Mouse (Mus musculus): ENCODE measurements around the gene Ankrd40. TPM values are rescaled to one million over a fixed set of nuclear protein-coding genes. Genes with fewer than 3 reads are reported as not detected.

The Ankrd40 gene
- polyA plus RNA-seq, 1 experiment from 2014 or later: 15.7 TPM

GRCm38 (mm10) chr11:94363690-94364089 is 35.9 kb downstream of the Ankrd40 start:
- peaks cover 39% of the 10 kb centered on the region for H3K27me3 ChIP-seq (replicated peaks)
- H3K9me3 ChIP-seq (replicated peaks): no peaks in the 10 kb centered on the region
- H3K4me1 ChIP-seq: no peaks in the 10 kb centered on the region
- H3K9ac ChIP-seq: no peak overlapping the region
- no peak overlapping the region for H3K4me3 ChIP-seq
- H3K4me2 ChIP-seq: no peak overlapping the region
- no peaks in the 10 kb centered on the region for H3K36me3 ChIP-seq
- no peak for ATAC-seq
- WGBS (ENCODE audit: insufficient replicate concordance): 59% methylated on average over 7 of the region's 7 CpGs
- H3K27ac ChIP-seq: no peak overlapping the region

- ATAC-seq: no peak
- no peak overlapping the region for H3K4me2 ChIP-seq
- no peaks in the 10 kb centered on the region for H3K36me3 ChIP-seq
- no peaks in the 10 kb centered on the region for H3K9me3 ChIP-seq (replicated peaks)
- H3K4me1 ChIP-seq: peaks cover 4% of the 10 kb centered on the region
- no peak overlapping the region for H3K27ac ChIP-seq
- WGBS (ENCODE audit: insufficient replicate concordance): 57% methylated on average over 3 of the region's 3 CpGs
- peaks cover 35% of the 10 kb centered on the region for H3K27me3 ChIP-seq (replicated peaks)
- no peak overlapping the region for H3K4me3 ChIP-seq
- no peak overlapping the region for H3K9ac ChIP-seq
These were observed 37.5 kb downstream of the Ankrd40 start for GRCm38 (mm10) chr11:94365340-94365739.

GRCm38 (mm10) chr11:94369981-94370380 is 42.2 kb downstream of the Ankrd40 start:
- Histone ChIP-seq H3K9ac (no peak overlapping the region), H3K4me2 (no peak overlapping the region), H3K27ac (no peak overlapping the region), H3K4me3 (no peak overlapping the region), H3K9me3 (replicated peaks) (no peaks in the 10 kb centered on the region), H3K36me3 (no peaks in the 10 kb centered on the region), H3K4me1 (peaks cover 17% of the 10 kb centered on the region), H3K27me3 (replicated peaks) (peaks cover 47% of the 10 kb centered on the region)
- ATAC-seq: no peak
- 50% methylated on average over 6 of the region's 6 CpGs for WGBS (ENCODE audit: insufficient replicate concordance)

GRCm38 (mm10) chr11:94370809-94371208 is 43.0 kb downstream of the Ankrd40 start:
- Histone ChIP-seq H3K27ac (0 out of 2 replicates have a peak overlapping the region, but pooled peaks have one; percentile 23), H3K4me3 (no peak overlapping the region), H3K36me3 (no peaks in the 10 kb centered on the region), H3K9me3 (replicated peaks) (no peaks in the 10 kb centered on the region), H3K27me3 (replicated peaks) (peaks cover 52% of the 10 kb centered on the region), H3K9ac (no peak overlapping the region), H3K4me1 (peaks cover 17% of the 10 kb centered on the region), H3K4me2 (no peak overlapping the region)
- ATAC-seq: peak; percentile 79
- 5% methylated on average over 5 of the region's 5 CpGs for WGBS (ENCODE audit: insufficient replicate concordance)

- no peak overlapping the region for H3K27ac ChIP-seq
- no peaks in the 10 kb centered on the region for H3K9me3 ChIP-seq (replicated peaks)
- peaks cover 17% of the 10 kb centered on the region for H3K4me1 ChIP-seq
- H3K4me2 ChIP-seq: no peak overlapping the region
- no peaks in the 10 kb centered on the region for H3K36me3 ChIP-seq
- peaks cover 43% of the 10 kb centered on the region for H3K27me3 ChIP-seq (replicated peaks)
- H3K9ac ChIP-seq: no peak overlapping the region
- H3K4me3 ChIP-seq: no peak overlapping the region
- WGBS (ENCODE audit: insufficient replicate concordance): 71% methylated on average over 13 of the region's 13 CpGs
- ATAC-seq: no peak
These were observed 46.6 kb downstream of the Ankrd40 start for GRCm38 (mm10) chr11:94374276-94374948.

- H3K4me3 ChIP-seq: no peak overlapping the region
- peaks cover 26% of the 10 kb centered on the region for H3K27me3 ChIP-seq (replicated peaks)
- H3K4me1 ChIP-seq: no peaks in the 10 kb centered on the region
- H3K4me2 ChIP-seq: no peak overlapping the region
- no peak for ATAC-seq
- H3K36me3 ChIP-seq: no peaks in the 10 kb centered on the region
- no peaks in the 10 kb centered on the region for H3K9me3 ChIP-seq (replicated peaks)
- WGBS (ENCODE audit: insufficient replicate concordance): 38% methylated on average over 2 of the region's 2 CpGs
- no peak overlapping the region for H3K27ac ChIP-seq
- H3K9ac ChIP-seq: no peak overlapping the region
These were observed 51.3 kb downstream of the Ankrd40 start for GRCm38 (mm10) chr11:94379061-94379460.

GRCm38 (mm10) chr11:94379736-94380135 is 51.9 kb downstream of the Ankrd40 start:
- H3K36me3 ChIP-seq: no peaks in the 10 kb centered on the region
- peaks cover 22% of the 10 kb centered on the region for H3K27me3 ChIP-seq (replicated peaks)
- no peak overlapping the region for H3K4me2 ChIP-seq
- no peak overlapping the region for H3K27ac ChIP-seq
- no peak overlapping the region for H3K9ac ChIP-seq
- ATAC-seq: no peak
- WGBS (ENCODE audit: insufficient replicate concordance): 44% methylated on average over 8 of the region's 8 CpGs
- H3K9me3 ChIP-seq (replicated peaks): no peaks in the 10 kb centered on the region
- H3K4me1 ChIP-seq: no peaks in the 10 kb centered on the region
- H3K4me3 ChIP-seq: no peak overlapping the region

- no peak overlapping the region for H3K4me3 ChIP-seq
- no peak overlapping the region for H3K4me2 ChIP-seq
- no peak overlapping the region for H3K27ac ChIP-seq
These were observed 58.4 kb downstream of the Ankrd40 start for GRCm38 (mm10) chr11:94385977-94386771.

GRCm38 (mm10) chr11:94387756-94388155 is 60.0 kb downstream of the Ankrd40 start:
- Histone ChIP-seq H3K4me3 (no peak overlapping the region), H3K27me3 (replicated peaks) (peaks cover 37% of the 10 kb centered on the region), H3K9ac (no peak overlapping the region), H3K9me3 (replicated peaks) (no peaks in the 10 kb centered on the region), H3K36me3 (no peaks in the 10 kb centered on the region), H3K4me1 (peaks cover 14% of the 10 kb centered on the region), H3K27ac (no peak overlapping the region), H3K4me2 (no peak overlapping the region)
- no peak for ATAC-seq
- WGBS (ENCODE audit: insufficient replicate concordance): 46% methylated on average over 4 of the region's 4 CpGs

More at GRCm38 (mm10) chr11:94385977-94386771, 58.4 kb downstream of the Ankrd40 start:
- H3K36me3 ChIP-seq: no peaks in the 10 kb centered on the region
- ATAC-seq: peak; percentile 63
- no peak overlapping the region for H3K9ac ChIP-seq
- 7% methylated on average over 12 of the region's 12 CpGs for WGBS (ENCODE audit: insufficient replicate concordance)
- peaks cover 14% of the 10 kb centered on the region for H3K4me1 ChIP-seq
- H3K9me3 ChIP-seq (replicated peaks): no peaks in the 10 kb centered on the region
- peaks cover 27% of the 10 kb centered on the region for H3K27me3 ChIP-seq (replicated peaks)

- Histone ChIP-seq H3K36me3 (no peaks in the 10 kb centered on the region), H3K4me2 (no peak overlapping the region), H3K9ac (no peak overlapping the region), H3K4me1 (peaks cover 14% of the 10 kb centered on the region), H3K27me3 (replicated peaks) (peaks cover 48% of the 10 kb centered on the region), H3K27ac (no peak overlapping the region), H3K4me3 (no peak overlapping the region), H3K9me3 (replicated peaks) (no peaks in the 10 kb centered on the region)
- WGBS (ENCODE audit: insufficient replicate concordance): 61% methylated on average over 4 of the region's 4 CpGs
- ATAC-seq: no peak
These were observed 61.2 kb downstream of the Ankrd40 start for GRCm38 (mm10) chr11:94389021-94389420.

- 63% methylated on average over 6 of the region's 6 CpGs for WGBS (ENCODE audit: insufficient replicate concordance)
- Histone ChIP-seq H3K27ac (no peak overlapping the region), H3K9me3 (replicated peaks) (no peaks in the 10 kb centered on the region), H3K36me3 (no peaks in the 10 kb centered on the region), H3K4me1 (peaks cover 14% of the 10 kb centered on the region), H3K4me3 (no peak overlapping the region), H3K27me3 (replicated peaks) (peaks cover 55% of the 10 kb centered on the region), H3K9ac (no peak overlapping the region), H3K4me2 (no peak overlapping the region)
- no peak for ATAC-seq
These were observed 62.1 kb downstream of the Ankrd40 start for GRCm38 (mm10) chr11:94389724-94390396.

- 74% methylated on average over 6 of the region's 6 CpGs for WGBS (ENCODE audit: insufficient replicate concordance)
- peaks cover 54% of the 10 kb centered on the region for H3K27me3 ChIP-seq (replicated peaks)
- no peak for ATAC-seq
- H3K27ac ChIP-seq: no peak overlapping the region
- H3K4me3 ChIP-seq: no peak overlapping the region
- no peaks in the 10 kb centered on the region for H3K9me3 ChIP-seq (replicated peaks)
- peaks cover 8% of the 10 kb centered on the region for H3K4me1 ChIP-seq
- no peak overlapping the region for H3K9ac ChIP-seq
- H3K4me2 ChIP-seq: no peak overlapping the region
- H3K36me3 ChIP-seq: no peaks in the 10 kb centered on the region
These were observed 63.0 kb downstream of the Ankrd40 start for GRCm38 (mm10) chr11:94390825-94391224.
